Comparison of ENCODE assay signal across 8 mouse cellular contexts in the genomic region with DNA sequence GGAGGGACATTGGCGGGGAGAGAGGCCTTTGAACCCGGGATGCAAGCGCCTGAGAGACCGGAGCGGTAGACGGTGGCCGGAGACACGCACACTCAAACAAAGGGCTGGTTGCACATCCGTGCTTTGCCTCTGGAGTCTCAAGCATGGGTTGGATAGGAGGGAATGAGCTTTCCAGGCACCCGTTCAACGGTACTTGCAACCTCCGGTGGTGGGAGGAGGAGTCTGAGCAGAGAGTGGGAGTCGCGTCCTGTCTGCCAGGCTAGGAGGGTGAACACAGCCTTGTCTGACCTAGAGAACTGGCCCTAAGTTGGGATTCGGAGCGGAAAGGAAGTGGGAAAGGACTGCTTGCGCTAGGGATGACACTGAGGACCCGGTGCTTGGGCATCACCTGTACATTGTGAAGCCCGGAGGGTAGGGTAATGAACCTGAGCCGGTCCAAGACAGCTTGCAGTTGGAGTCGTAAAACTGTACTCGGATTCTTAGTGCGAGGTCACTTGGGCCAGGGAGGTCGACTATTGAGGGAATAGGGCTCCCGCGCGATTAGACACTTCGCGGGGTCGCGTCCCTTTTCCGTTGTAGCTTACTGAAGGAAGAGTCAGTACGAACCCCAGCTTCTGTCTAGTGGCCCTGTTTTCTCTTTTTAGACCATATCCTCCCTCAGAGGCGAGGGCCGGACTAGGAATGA. TPM values are rescaled to one million over a fixed set of nuclear protein-coding genes. Genes with fewer than 3 reads are reported as not detected.
A peak's percentile ranks its signal among the peaks of the same experiment; 100 is the strongest.
DNase-seq lines count a peak whose midpoint lies in the region; ATAC-seq lines count a peak whose summit lies in the region.

No protein-coding gene starts in this region.

- peak overlapping the region; percentile 97 for H3K9ac ChIP-seq in hindbrain, embryonic 11.5 days (ENCODE audit: low read depth, low read length)
- peak overlapping the region; percentile 89 for H3K9ac ChIP-seq in lung, embryonic 16.5 days (ENCODE audit: low read length)

- H3K9me3 ChIP-seq in hindbrain, embryonic 11.5 days (ENCODE audit: control insufficient read depth, low read length), result no peaks in the 10 kb centered on the region
- no peaks in the 10 kb centered on the region for H3K9me3 ChIP-seq in lung, embryonic 16.5 days (ENCODE audit: control insufficient read depth, low read length)

- H3K36me3 ChIP-seq in hindbrain, embryonic 11.5 days (ENCODE audit: control insufficient read depth, insufficient read depth, low read length), result peaks cover 18% of the 10 kb centered on the region; the same call in 1 of the 2 replicates
- H3K36me3 ChIP-seq in lung, embryonic 16.5 days (ENCODE audit: control insufficient read depth, insufficient read depth, low read length), result peaks cover 11% of the 10 kb centered on the region

- 0 out of 2 replicates have a peak, but pooled peaks cover 7% of the 10 kb centered on the region for H3K4me1 ChIP-seq in hindbrain, embryonic 11.5 days (replicated peaks; ENCODE audit: control insufficient read depth, insufficient read depth, low read length)
- peaks cover 11% of the 10 kb centered on the region for H3K4me1 ChIP-seq in lung, embryonic 16.5 days (replicated peaks; ENCODE audit: control insufficient read depth, insufficient read depth, low read length)

- no peaks in the 10 kb centered on the region for H3K27me3 ChIP-seq in hindbrain, embryonic 11.5 days (ENCODE audit: control insufficient read depth, insufficient read depth, low read length)
- no peaks in the 10 kb centered on the region for H3K27me3 ChIP-seq in lung, embryonic 16.5 days (ENCODE audit: control insufficient read depth, insufficient read depth, low read depth, low read length)

- peak overlapping the region; percentile 97 for H3K27ac ChIP-seq in hindbrain, embryonic 11.5 days (ENCODE audit: low read depth, low read length)
- H3K27ac ChIP-seq in lung, embryonic 16.5 days (ENCODE audit: low read length), result peak overlapping the region; percentile 93

- peak overlapping the region; percentile 86 for H3K4me2 ChIP-seq in hindbrain, embryonic 11.5 days (replicated peaks; ENCODE audit: low read depth, low read length)
- peak overlapping the region; percentile 75 for H3K4me2 ChIP-seq in lung, embryonic 16.5 days (ENCODE audit: low read depth, low read length)

- H3K4me3 ChIP-seq in hindbrain, embryonic 11.5 days (ENCODE audit: low read depth, low read length), result peak overlapping the region; percentile 94
- peak overlapping the region; percentile 88 for H3K4me3 ChIP-seq in lung, embryonic 16.5 days (ENCODE audit: low read length)

- DNase-seq in ZHBTc4 (ENCODE audit: low read depth, low spot score), result peak; percentile 85
- peak; percentile 81 for DNase-seq in cerebellum, adult 9-11 months
- peak; percentile 79 to 87 for DNase-seq in frontal cortex, adult 2 months (ENCODE audit: extremely low spot score in 1 of 2, low spot score in 1 of 2)
- peak; percentile 76 for DNase-seq in hindbrain, embryonic 11.5 days (ENCODE audit: low spot score)
- DNase-seq in layer of hippocampus, postnatal 14 days (ENCODE audit: low spot score in 2 of 2), result peak; percentile 73 to 84
- peak; percentile 87 for DNase-seq in retina, postnatal 1 day
- peak; percentile 70 to 72 for DNase-seq in urinary bladder, postnatal 4 days (ENCODE audit: low spot score in 2 of 2)

- ATAC-seq in hindbrain, embryonic 11.5 days (ENCODE audit: low FRiP score), result peak; percentile 74
- ATAC-seq in lung, embryonic 16.5 days (ENCODE audit: low read depth), result peak; percentile 76

- WGBS in hindbrain, embryonic 11.5 days, result 1% methylated on average over 35 of the region's 35 CpGs
- WGBS in lung, embryonic 16.5 days, result under 1% methylated on average over 35 of the region's 35 CpGs

RNA-seq across cellular contexts. Expression of a gene that starts 0.8 kb away (rescaled TPM):
- 200 and 219 TPM in 2 replicates for polyA plus RNA-seq in frontal cortex, adult 2 months (2012; rRNA removed)
- 139 and 153 TPM in 2 replicates for polyA plus RNA-seq in hindbrain, embryonic 11.5 days (2014; fragmentation: Nextera tagmentation; extraction: Ambion mirVana)
- 100 to 1,000 TPM; 193 to 203 TPM for total RNA-seq in layer of hippocampus, postnatal 14 days (2021)
- 78.2 and 91.0 TPM in 2 replicates for polyA plus RNA-seq in lung, embryonic 16.5 days (2015; fragmentation: Nextera tagmentation; extraction: Ambion mirVana)

RNA-seq across cellular contexts. Expression of a gene that starts 20.4 kb away (rescaled TPM):
- 53.8 and 63.9 TPM in 2 replicates for polyA plus RNA-seq in frontal cortex, adult 2 months (2012; rRNA removed)
- polyA plus RNA-seq in hindbrain, embryonic 11.5 days (2014; fragmentation: Nextera tagmentation; extraction: Ambion mirVana), result 349 and 363 TPM in 2 replicates
- 10 to 100 TPM; 90.6 to 91.7 TPM for total RNA-seq in layer of hippocampus, postnatal 14 days (2021)
- 488 and 498 TPM in 2 replicates for polyA plus RNA-seq in lung, embryonic 16.5 days (2015; fragmentation: Nextera tagmentation; extraction: Ambion mirVana)

RNA-seq across cellular contexts. Expression of a gene that starts 20.5 kb away (rescaled TPM):
- 11.2 and 13.9 TPM in 2 replicates for polyA plus RNA-seq in frontal cortex, adult 2 months (2012; rRNA removed)
- 80.1 and 96.5 TPM in 2 replicates for polyA plus RNA-seq in hindbrain, embryonic 11.5 days (2014; fragmentation: Nextera tagmentation; extraction: Ambion mirVana)
- 10 to 100 TPM in 1 of 2 experiments, 1 to 10 TPM in 1; 8.8 to 10.1 TPM for total RNA-seq in layer of hippocampus, postnatal 14 days (2021)
- polyA plus RNA-seq in lung, embryonic 16.5 days (2015; fragmentation: Nextera tagmentation; extraction: Ambion mirVana), result 99.0 and 106 TPM in 2 replicates

RNA-seq across cellular contexts. Expression of a gene that starts 57.1 kb away (rescaled TPM):
- 13.4 and 14.4 TPM in 2 replicates for polyA plus RNA-seq in frontal cortex, adult 2 months (2012; rRNA removed)
- polyA plus RNA-seq in hindbrain, embryonic 11.5 days (2014; fragmentation: Nextera tagmentation; extraction: Ambion mirVana), result 1.3 and 1.6 TPM in 2 replicates
- 10 to 100 TPM; 29.6 to 31.2 TPM for total RNA-seq in layer of hippocampus, postnatal 14 days (2021)
- 5.0 and 6.0 TPM in 2 replicates for polyA plus RNA-seq in lung, embryonic 16.5 days (2015; fragmentation: Nextera tagmentation; extraction: Ambion mirVana)

Comparison
In these comparisons a context has a peak if more than half of its experiments do, and no peak if none do; other contexts are left out.
1. Peak in every context shown above with its lines: DNase-seq, ATAC-seq, H3K4me3 ChIP-seq and H3K27ac ChIP-seq.